Mouse (Mus musculus): ENCODE results near the gene Syt16. TPM values are rescaled to one million over a fixed set of nuclear protein-coding genes. Genes with fewer than 3 reads are reported as not detected.

The Syt16 gene
- polyA plus RNA-seq, 1 experiment from 2014 or later = 0.23 TPM

- Histone ChIP-seq H3K27me3 (ENCODE audit: control insufficient read depth, insufficient read depth, low read length) (no peaks in the 10 kb centered on the region), H3K4me1 (ENCODE audit: control insufficient read depth in 2 of 2, insufficient read depth in 2 of 2, low read length in 2 of 2) (no peaks in the 10 kb centered on the region), H3K27ac (replicated peaks in 1 of 2; ENCODE audit: control insufficient read depth in 1 of 2, insufficient read depth in 1 of 2, low read depth in 2 of 2, low read length in 2 of 2) (no peak overlapping the region), H3K4me2 (ENCODE audit: low read length) (no peak overlapping the region), H3K4me3 (ENCODE audit: control insufficient read depth in 1 of 2, insufficient read depth in 1 of 2, low read depth in 1 of 2, low read length in 2 of 2) (no peak overlapping the region), H3K9me3 (ENCODE audit: control insufficient read depth, low read length) (no peaks in the 10 kb centered on the region), H3K36me3 (ENCODE audit: control insufficient read depth, insufficient read depth, low read length) (no peaks in the 10 kb centered on the region), H3K9ac (ENCODE audit: low read length) (no peak overlapping the region)
- no peak for ATAC-seq (ENCODE audit: insufficient number of reproducible peaks, insufficient read depth, low FRiP score, low read depth)
- 68% methylated on average over 1 of the region's 1 CpGs for WGBS
These were observed 235.4 kb downstream of the Syt16 start for GRCm38 (mm10) chr12:74232845-74233244.

- no peak for ATAC-seq (ENCODE audit: insufficient number of reproducible peaks, insufficient read depth, low FRiP score, low read depth)
- Histone ChIP-seq H3K27ac (replicated peaks in 1 of 2; ENCODE audit: control insufficient read depth in 1 of 2, insufficient read depth in 1 of 2, low read depth in 2 of 2, low read length in 2 of 2) (no peak overlapping the region), H3K9me3 (ENCODE audit: control insufficient read depth, low read length) (no peaks in the 10 kb centered on the region), H3K36me3 (ENCODE audit: control insufficient read depth, insufficient read depth, low read length) (no peaks in the 10 kb centered on the region), H3K4me3 (ENCODE audit: control insufficient read depth in 1 of 2, insufficient read depth in 1 of 2, low read depth in 1 of 2, low read length in 2 of 2) (no peak overlapping the region), H3K27me3 (ENCODE audit: control insufficient read depth, insufficient read depth, low read length) (no peaks in the 10 kb centered on the region), H3K4me2 (ENCODE audit: low read length) (no peak overlapping the region), H3K9ac (ENCODE audit: low read length) (no peak overlapping the region), H3K4me1 (ENCODE audit: control insufficient read depth in 2 of 2, insufficient read depth in 2 of 2, low read length in 2 of 2) (no peaks in the 10 kb centered on the region)
- WGBS = 80% methylated on average over 8 of the region's 8 CpGs
These were observed 238.7 kb downstream of the Syt16 start for GRCm38 (mm10) chr12:74236191-74236590.

DNA sequence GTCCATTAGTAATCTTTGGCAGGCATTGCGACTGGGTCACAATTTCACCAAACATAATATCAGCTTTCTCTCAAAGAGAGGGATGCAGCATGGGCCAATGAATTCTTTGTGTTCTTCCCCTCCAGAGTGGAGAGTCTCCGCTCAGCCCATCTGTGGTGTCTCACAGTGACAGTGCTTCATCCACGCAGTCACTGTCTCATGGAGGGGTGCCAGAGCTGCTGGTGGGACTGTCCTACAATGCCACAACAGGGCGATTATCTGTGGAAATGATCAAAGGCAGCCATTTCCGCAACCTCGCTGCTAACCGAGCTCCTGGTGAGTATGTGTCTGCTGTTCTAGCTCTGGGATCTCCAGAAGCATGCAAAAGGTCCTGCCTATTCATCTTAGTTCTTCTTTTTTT, 240.6 kb downstream of the Syt16 start:
- no peaks in the 10 kb centered on the region for H3K36me3 ChIP-seq (ENCODE audit: control insufficient read depth, insufficient read depth, low read length)
- no peaks in the 10 kb centered on the region for H3K27me3 ChIP-seq (ENCODE audit: control insufficient read depth, insufficient read depth, low read length)
- no peak for ATAC-seq (ENCODE audit: insufficient number of reproducible peaks, insufficient read depth, low FRiP score, low read depth)
- no peak overlapping the region for H3K4me2 ChIP-seq (ENCODE audit: low read length)
- H3K9ac ChIP-seq (ENCODE audit: low read length) = no peak overlapping the region
- H3K4me3 ChIP-seq (ENCODE audit: control insufficient read depth in 1 of 2, insufficient read depth in 1 of 2, low read depth in 1 of 2, low read length in 2 of 2) = no peak overlapping the region
- 71% methylated on average over 7 of the region's 7 CpGs for WGBS
- no peaks in the 10 kb centered on the region for H3K9me3 ChIP-seq (ENCODE audit: control insufficient read depth, low read length)
- H3K27ac ChIP-seq (replicated peaks in 1 of 2; ENCODE audit: control insufficient read depth in 1 of 2, insufficient read depth in 1 of 2, low read depth in 2 of 2, low read length in 2 of 2) = no peak overlapping the region
- H3K4me1 ChIP-seq (ENCODE audit: control insufficient read depth in 2 of 2, insufficient read depth in 2 of 2, low read length in 2 of 2) = no peaks in the 10 kb centered on the region

GRCm38 (mm10) chr12:74238806-74239205, 241.3 kb downstream of the Syt16 start:
- Histone ChIP-seq H3K9ac (ENCODE audit: low read length) (no peak overlapping the region), H3K4me3 (ENCODE audit: control insufficient read depth in 1 of 2, insufficient read depth in 1 of 2, low read depth in 1 of 2, low read length in 2 of 2) (no peak overlapping the region), H3K27me3 (ENCODE audit: control insufficient read depth, insufficient read depth, low read length) (no peaks in the 10 kb centered on the region), H3K27ac (replicated peaks in 1 of 2; ENCODE audit: control insufficient read depth in 1 of 2, insufficient read depth in 1 of 2, low read depth in 2 of 2, low read length in 2 of 2) (no peak overlapping the region), H3K9me3 (ENCODE audit: control insufficient read depth, low read length) (no peaks in the 10 kb centered on the region), H3K4me1 (ENCODE audit: control insufficient read depth in 2 of 2, insufficient read depth in 2 of 2, low read length in 2 of 2) (no peaks in the 10 kb centered on the region), H3K36me3 (ENCODE audit: control insufficient read depth, insufficient read depth, low read length) (no peaks in the 10 kb centered on the region), H3K4me2 (ENCODE audit: low read length) (no peak overlapping the region)
- WGBS = 58% methylated on average over 2 of the region's 2 CpGs
- ATAC-seq (ENCODE audit: insufficient number of reproducible peaks, insufficient read depth, low FRiP score, low read depth) = no peak

DNA sequence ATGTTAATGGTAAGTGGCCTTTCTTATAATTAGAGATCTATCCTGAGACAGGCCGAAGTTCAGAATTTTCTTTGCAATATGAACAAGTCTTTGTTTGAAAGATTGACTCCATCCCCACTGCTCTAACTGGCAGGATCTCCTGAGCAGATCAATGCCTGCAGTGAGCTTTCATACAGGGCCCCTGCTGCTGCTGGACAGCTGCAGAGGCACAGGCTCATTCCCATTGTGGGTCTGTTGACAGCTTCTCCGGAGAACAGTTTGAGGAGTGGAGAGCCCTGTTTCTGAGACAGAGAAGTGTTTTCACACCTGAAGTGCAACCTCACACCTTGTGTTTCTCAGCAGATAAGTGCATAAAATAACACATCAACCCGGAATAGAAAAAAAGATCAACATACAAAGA, 267.4 kb downstream of the Syt16 start:
- Histone ChIP-seq H3K4me2 (ENCODE audit: low read length) (no peak overlapping the region), H3K9ac (ENCODE audit: low read length) (no peak overlapping the region), H3K27ac (replicated peaks in 1 of 2; ENCODE audit: control insufficient read depth in 1 of 2, insufficient read depth in 1 of 2, low read depth in 2 of 2, low read length in 2 of 2) (no peak overlapping the region), H3K4me1 (ENCODE audit: control insufficient read depth in 2 of 2, insufficient read depth in 2 of 2, low read length in 2 of 2) (no peaks in the 10 kb centered on the region), H3K36me3 (ENCODE audit: control insufficient read depth, insufficient read depth, low read length) (no peaks in the 10 kb centered on the region), H3K9me3 (ENCODE audit: control insufficient read depth, low read length) (no peaks in the 10 kb centered on the region), H3K27me3 (ENCODE audit: control insufficient read depth, insufficient read depth, low read length) (no peaks in the 10 kb centered on the region), H3K4me3 (ENCODE audit: control insufficient read depth in 1 of 2, insufficient read depth in 1 of 2, low read depth in 1 of 2, low read length in 2 of 2) (no peak overlapping the region)
- WGBS = 46% methylated on average over 3 of the region's 3 CpGs
- no peak for ATAC-seq (ENCODE audit: insufficient number of reproducible peaks, insufficient read depth, low FRiP score, low read depth)

DNA sequence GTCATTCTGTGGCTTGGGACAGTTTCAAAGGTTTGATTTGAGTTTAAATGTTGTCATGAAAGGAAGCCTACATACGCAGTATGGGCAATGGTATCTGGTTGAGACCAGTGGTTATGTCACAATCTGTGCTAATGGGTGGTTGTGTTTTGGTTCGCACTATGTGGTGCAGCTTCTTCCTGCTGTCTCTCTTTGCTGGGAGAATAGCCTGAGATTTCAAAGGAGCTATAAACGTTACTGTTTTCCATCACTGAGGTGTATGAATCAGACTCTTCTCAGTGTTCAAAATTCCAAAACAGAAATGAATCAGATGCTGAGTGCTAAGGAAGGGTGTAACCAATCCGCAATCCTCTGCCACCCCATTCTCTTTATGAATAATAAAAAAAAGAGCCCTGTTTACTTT, 269.6 kb downstream of the Syt16 start:
- Histone ChIP-seq H3K4me1 (ENCODE audit: control insufficient read depth in 2 of 2, insufficient read depth in 2 of 2, low read length in 2 of 2) (no peaks in the 10 kb centered on the region), H3K27ac (replicated peaks in 1 of 2; ENCODE audit: control insufficient read depth in 1 of 2, insufficient read depth in 1 of 2, low read depth in 2 of 2, low read length in 2 of 2) (no peak overlapping the region), H3K4me3 (ENCODE audit: control insufficient read depth in 1 of 2, insufficient read depth in 1 of 2, low read depth in 1 of 2, low read length in 2 of 2) (no peak overlapping the region), H3K27me3 (ENCODE audit: control insufficient read depth, insufficient read depth, low read length) (no peaks in the 10 kb centered on the region), H3K9me3 (ENCODE audit: control insufficient read depth, low read length) (no peaks in the 10 kb centered on the region), H3K36me3 (ENCODE audit: control insufficient read depth, insufficient read depth, low read length) (no peaks in the 10 kb centered on the region), H3K4me2 (ENCODE audit: low read length) (no peak overlapping the region), H3K9ac (ENCODE audit: low read length) (no peak overlapping the region)
- no peak for ATAC-seq (ENCODE audit: insufficient number of reproducible peaks, insufficient read depth, low FRiP score, low read depth)
- WGBS = 86% methylated on average over 4 of the region's 4 CpGs

- Histone ChIP-seq H3K4me3 (ENCODE audit: control insufficient read depth in 1 of 2, insufficient read depth in 1 of 2, low read depth in 1 of 2, low read length in 2 of 2) (no peak overlapping the region), H3K9me3 (ENCODE audit: control insufficient read depth, low read length) (no peaks in the 10 kb centered on the region), H3K4me2 (ENCODE audit: low read length) (no peak overlapping the region), H3K4me1 (ENCODE audit: control insufficient read depth in 2 of 2, insufficient read depth in 2 of 2, low read length in 2 of 2) (no peaks in the 10 kb centered on the region), H3K36me3 (ENCODE audit: control insufficient read depth, insufficient read depth, low read length) (no peaks in the 10 kb centered on the region), H3K27me3 (ENCODE audit: control insufficient read depth, insufficient read depth, low read length) (no peaks in the 10 kb centered on the region), H3K9ac (ENCODE audit: low read length) (no peak overlapping the region), H3K27ac (replicated peaks in 1 of 2; ENCODE audit: control insufficient read depth in 1 of 2, insufficient read depth in 1 of 2, low read depth in 2 of 2, low read length in 2 of 2) (no peak overlapping the region)
- 87% methylated on average over 15 of the region's 15 CpGs for WGBS
- ATAC-seq (ENCODE audit: insufficient number of reproducible peaks, insufficient read depth, low FRiP score, low read depth) = no peak
These were observed 271.3 kb downstream of the Syt16 start for GRCm38 (mm10) chr12:74268644-74269285.

- no peaks in the 10 kb centered on the region for H3K27me3 ChIP-seq (ENCODE audit: control insufficient read depth, insufficient read depth, low read length)
- no peak overlapping the region for H3K4me2 ChIP-seq (ENCODE audit: low read length)
- no peaks in the 10 kb centered on the region for H3K36me3 ChIP-seq (ENCODE audit: control insufficient read depth, insufficient read depth, low read length)
- H3K4me1 ChIP-seq (ENCODE audit: control insufficient read depth in 2 of 2, insufficient read depth in 2 of 2, low read length in 2 of 2) = no peaks in the 10 kb centered on the region
- no peak overlapping the region for H3K9ac ChIP-seq (ENCODE audit: low read length)
- H3K4me3 ChIP-seq (ENCODE audit: control insufficient read depth in 1 of 2, insufficient read depth in 1 of 2, low read depth in 1 of 2, low read length in 2 of 2) = no peak overlapping the region
- WGBS = 84% methylated on average over 17 of the region's 17 CpGs
- no peak overlapping the region for H3K27ac ChIP-seq (replicated peaks in 1 of 2; ENCODE audit: control insufficient read depth in 1 of 2, insufficient read depth in 1 of 2, low read depth in 2 of 2, low read length in 2 of 2)
- no peak for ATAC-seq (ENCODE audit: insufficient number of reproducible peaks, insufficient read depth, low FRiP score, low read depth)
- H3K9me3 ChIP-seq (ENCODE audit: control insufficient read depth, low read length) = no peaks in the 10 kb centered on the region
These were observed 275.1 kb downstream of the Syt16 start for GRCm38 (mm10) chr12:74272545-74272944.

Measured in heart, embryonic 14.5 days (tissue).